Comparison of ENCODE assay signal across 8 mouse cellular contexts in the genomic region with DNA sequence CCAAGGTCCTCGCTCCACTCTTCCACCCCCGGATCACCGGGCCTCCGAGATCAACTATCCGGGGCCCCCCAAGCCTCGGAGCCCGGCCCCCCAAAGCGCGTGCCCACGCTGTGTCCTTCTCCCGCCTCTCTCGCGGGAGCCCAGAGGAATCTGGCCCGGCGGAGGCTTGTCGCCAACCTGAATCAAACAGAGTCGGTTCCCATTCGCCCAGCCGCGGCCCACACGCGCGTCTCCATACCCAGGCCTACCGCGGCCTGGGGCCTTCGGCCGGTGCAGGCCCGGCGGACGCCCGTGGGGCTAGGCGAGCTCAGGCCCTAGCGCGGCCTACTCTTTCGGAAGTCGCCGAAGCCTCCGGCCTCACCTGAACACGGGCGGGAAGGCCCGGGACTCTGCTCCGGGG. TPM values are rescaled to one million over a fixed set of nuclear protein-coding genes. Genes with fewer than 3 reads are reported as not detected.
DNase-seq lines count a peak whose midpoint lies in the region; ATAC-seq and TF ChIP-seq lines count a peak whose summit lies in the region.

No protein-coding gene starts in this region.

- no peak for TF ChIP-seq CTCF in kidney, postnatal 0 days (IDR thresholded peaks at IDR 0.05; ENCODE audit: low read depth)

- peak overlapping the region; percentile 89 for H3K27ac ChIP-seq in kidney, postnatal 0 days
- peak overlapping the region; percentile 16 for H3K27ac ChIP-seq in ES-E14 (ENCODE audit: insufficient read depth, low read depth, low read length, poor library complexity, severe bottlenecking)
- H3K27ac ChIP-seq in embryonic facial prominence, embryonic 14.5 days (replicated peaks; ENCODE audit: low read depth, low read length): peak overlapping the region; percentile 88
- H3K27ac ChIP-seq in hindbrain, embryonic 14.5 days: peak overlapping the region; percentile 79
- peak overlapping the region; percentile 87 for H3K27ac ChIP-seq in stomach, embryonic 16.5 days (ENCODE audit: low read length)

- in situ Hi-C loops in ES-E14 (cut with MboI; ENCODE audit: low sequenced_read_pairs in 2 of 2, unreplicated experiment in 2 of 2): no loop called here

- H3K4me3 ChIP-seq in kidney, postnatal 0 days (replicated peaks; ENCODE audit: low read depth, low read length): peak overlapping the region; percentile 98
- peak overlapping the region; percentile 90 to 97 for H3K4me3 ChIP-seq in ES-E14 (ENCODE audit: insufficient read depth in 1 of 2, low read depth in 1 of 2, low read length in 2 of 2, poor library complexity in 1 of 2, severe bottlenecking in 1 of 2)
- peak overlapping the region; percentile 60 for H3K4me3 ChIP-seq in embryonic facial prominence, embryonic 14.5 days (ENCODE audit: low read depth, low read length)
- peak overlapping the region; percentile 91 for H3K4me3 ChIP-seq in hindbrain, embryonic 14.5 days (replicated peaks; ENCODE audit: low read length)
- H3K4me3 ChIP-seq in stomach, embryonic 16.5 days (replicated peaks; ENCODE audit: low read length): peak overlapping the region; percentile 95

- ATAC-seq in kidney, postnatal 0 days (replicated peaks; ENCODE audit: low FRiP score, low read depth): peak; percentile 71
- ATAC-seq in embryonic facial prominence, embryonic 14.5 days (ENCODE audit: low read depth): peak; percentile 81
- ATAC-seq in hindbrain, embryonic 14.5 days (ENCODE audit: low FRiP score): peak; percentile 74
- peak; percentile 61 for ATAC-seq in stomach, embryonic 16.5 days (ENCODE audit: insufficient read depth, low FRiP score)

- peaks cover 13% of the 10 kb centered on the region for H3K4me1 ChIP-seq in kidney, postnatal 0 days (replicated peaks; ENCODE audit: insufficient read depth, low read length)
- H3K4me1 ChIP-seq in ES-E14 (ENCODE audit: control insufficient read depth in 2 of 2, insufficient read depth in 2 of 2, low read length in 2 of 2, poor library complexity in 1 of 2): 0 out of 4 replicates have a peak, but pooled peaks cover 2 to 3% of the 10 kb centered on the region in 2 experiments
- H3K4me1 ChIP-seq in embryonic facial prominence, embryonic 14.5 days (ENCODE audit: control insufficient read depth, insufficient read depth, low read length): peaks cover 9% of the 10 kb centered on the region; the same call in 1 of the 2 replicates
- H3K4me1 ChIP-seq in hindbrain, embryonic 14.5 days (replicated peaks; ENCODE audit: control insufficient read depth, insufficient read depth, low read length): peaks cover 32% of the 10 kb centered on the region
- H3K4me1 ChIP-seq in stomach, embryonic 16.5 days (ENCODE audit: control insufficient read depth, insufficient read depth, low read length): peaks cover 26% of the 10 kb centered on the region

- H3K9me3 ChIP-seq in kidney, postnatal 0 days (replicated peaks; ENCODE audit: low read length): no peaks in the 10 kb centered on the region
- no peaks in the 10 kb centered on the region for H3K9me3 ChIP-seq in ES-E14 (ENCODE audit: control insufficient read depth, insufficient read depth, low read depth, low read length)
- H3K9me3 ChIP-seq in embryonic facial prominence, embryonic 14.5 days (ENCODE audit: control insufficient read depth, low read length): no peaks in the 10 kb centered on the region
- H3K9me3 ChIP-seq in hindbrain, embryonic 14.5 days (ENCODE audit: control insufficient read depth, low read length): no peaks in the 10 kb centered on the region
- H3K9me3 ChIP-seq in stomach, embryonic 16.5 days (replicated peaks; ENCODE audit: control insufficient read depth, low read length): no peaks in the 10 kb centered on the region

- peaks cover 21% of the 10 kb centered on the region; the same call in 1 of the 2 replicates for H3K36me3 ChIP-seq in kidney, postnatal 0 days (ENCODE audit: insufficient read depth, low read length)
- H3K36me3 ChIP-seq in ES-E14 (ENCODE audit: control insufficient read depth, insufficient read depth, low read length, poor library complexity, severe bottlenecking): peaks cover 16% of the 10 kb centered on the region
- peaks cover 41% of the 10 kb centered on the region for H3K36me3 ChIP-seq in embryonic facial prominence, embryonic 14.5 days (ENCODE audit: control insufficient read depth, insufficient read depth, low read length)
- peaks cover 45% of the 10 kb centered on the region for H3K36me3 ChIP-seq in hindbrain, embryonic 14.5 days (replicated peaks; ENCODE audit: control insufficient read depth, insufficient read depth)
- H3K36me3 ChIP-seq in stomach, embryonic 16.5 days (ENCODE audit: control insufficient read depth, insufficient read depth, low read length): peaks cover 15% of the 10 kb centered on the region; the same call in 1 of the 2 replicates

- peak; percentile 61 for DNase-seq in kidney, postnatal 0 days (ENCODE audit: low spot score)
- no peak for DNase-seq in kidney, adult 11 months
- DNase-seq in ES-E14 (ENCODE audit: low read depth, low spot score): no peak
- DNase-seq in embryonic facial prominence, embryonic 14.5 days (ENCODE audit: low spot score): peak; percentile 73
- DNase-seq in hindbrain, embryonic 14.5 days (ENCODE audit: low spot score): peak; percentile 27
- peak; percentile 18 for DNase-seq in lung, postnatal 36 days
- no peak for DNase-seq in retina, postnatal 1 day

- no peaks in the 10 kb centered on the region for H3K27me3 ChIP-seq in kidney, postnatal 0 days (ENCODE audit: insufficient read depth, low read length)
- H3K27me3 ChIP-seq in embryonic facial prominence, embryonic 14.5 days (replicated peaks; ENCODE audit: control insufficient read depth, insufficient read depth, low read length): no peaks in the 10 kb centered on the region
- H3K27me3 ChIP-seq in hindbrain, embryonic 14.5 days (ENCODE audit: control insufficient read depth, insufficient read depth, low read length): no peaks in the 10 kb centered on the region
- no peaks in the 10 kb centered on the region for H3K27me3 ChIP-seq in stomach, embryonic 16.5 days (ENCODE audit: control insufficient read depth, insufficient read depth, low read length)

- peak overlapping the region; percentile 79 for H3K4me2 ChIP-seq in kidney, postnatal 0 days (ENCODE audit: low read length)
- H3K4me2 ChIP-seq in embryonic facial prominence, embryonic 14.5 days (ENCODE audit: low read depth, low read length): peak overlapping the region; percentile 91
- peak overlapping the region; percentile 95 for H3K4me2 ChIP-seq in hindbrain, embryonic 14.5 days (replicated peaks)
- peak overlapping the region; percentile 97 for H3K4me2 ChIP-seq in stomach, embryonic 16.5 days (ENCODE audit: low read depth, low read length)

- under 1% methylated on average over 42 of the region's 42 CpGs for WGBS in kidney, postnatal 0 days
- under 1% methylated on average over 26 of the region's 42 CpGs for WGBS in embryonic facial prominence, embryonic 14.5 days
- WGBS in hindbrain, embryonic 14.5 days: under 1% methylated on average over 41 of the region's 42 CpGs
- under 1% methylated on average over 42 of the region's 42 CpGs for WGBS in stomach, embryonic 16.5 days

- H3K9ac ChIP-seq in kidney, postnatal 0 days (ENCODE audit: low read depth, low read length): peak overlapping the region; percentile 100
- peak overlapping the region; percentile 91 for H3K9ac ChIP-seq in ES-E14 (ENCODE audit: insufficient read depth, low read depth, low read length, poor library complexity, severe bottlenecking)
- H3K9ac ChIP-seq in embryonic facial prominence, embryonic 14.5 days (ENCODE audit: low read depth, low read length): peak overlapping the region; percentile 98
- H3K9ac ChIP-seq in hindbrain, embryonic 14.5 days: peak overlapping the region; percentile 95
- H3K9ac ChIP-seq in stomach, embryonic 16.5 days (ENCODE audit: low read length): peak overlapping the region; percentile 99

TF ChIP-seq in ES-E14, 5 proteins besides CTCF, POLR2A, EP300 and RAD21:
- TF ChIP-seq ZNF384 (IDR thresholded peaks at IDR 0.05; ENCODE audit: low read depth, low read length) (no peak), CHD2 (IDR thresholded peaks at IDR 0.05; ENCODE audit: low read depth, low read length) (peak; percentile 40; the same call in 1 of the 2 replicates)

RNA-seq across cellular contexts. Expression of a gene that starts 0.5 kb away (rescaled TPM):
- 10.0 and 10.4 TPM in 2 replicates for polyA plus RNA-seq in kidney, postnatal 0 days (2015; fragmentation: Nextera tagmentation; extraction: Ambion mirVana)
- 13.1 and 17.6 TPM in 2 replicates for total RNA-seq in ES-E14 (2012; rRNA removed)
- 10.2 and 11.2 TPM in 2 replicates for polyA plus RNA-seq in embryonic facial prominence, embryonic 14.5 days (2014; fragmentation: Nextera tagmentation; extraction: Ambion mirVana)
- 15.6 and 16.8 TPM in 2 replicates for polyA plus RNA-seq in hindbrain, embryonic 14.5 days (2014; fragmentation: Nextera tagmentation; extraction: Ambion mirVana)
- 21.5 and 27.1 TPM in 2 replicates for polyA plus RNA-seq in stomach, embryonic 16.5 days (2015; fragmentation: Nextera tagmentation; extraction: Ambion mirVana)

RNA-seq across cellular contexts. Expression of a gene that starts 0.7 kb away (rescaled TPM):
- 162 and 180 TPM in 2 replicates for polyA plus RNA-seq in kidney, postnatal 0 days (2015; fragmentation: Nextera tagmentation; extraction: Ambion mirVana)
- total RNA-seq in ES-E14 (2012; rRNA removed): 43.2 and 73.6 TPM in 2 replicates
- 217 and 226 TPM in 2 replicates for polyA plus RNA-seq in embryonic facial prominence, embryonic 14.5 days (2014; fragmentation: Nextera tagmentation; extraction: Ambion mirVana)
- 114 and 134 TPM in 2 replicates for polyA plus RNA-seq in hindbrain, embryonic 14.5 days (2014; fragmentation: Nextera tagmentation; extraction: Ambion mirVana)
- polyA plus RNA-seq in stomach, embryonic 16.5 days (2015; fragmentation: Nextera tagmentation; extraction: Ambion mirVana): 160 and 166 TPM in 2 replicates

RNA-seq across cellular contexts. Expression of a gene that starts 48.8 kb away (rescaled TPM):
- 61.1 and 64.7 TPM in 2 replicates for polyA plus RNA-seq in kidney, postnatal 0 days (2015; fragmentation: Nextera tagmentation; extraction: Ambion mirVana)
- 72.5 and 78.8 TPM in 2 replicates for total RNA-seq in ES-E14 (2012; rRNA removed)
- polyA plus RNA-seq in embryonic facial prominence, embryonic 14.5 days (2014; fragmentation: Nextera tagmentation; extraction: Ambion mirVana): 65.4 and 71.9 TPM in 2 replicates
- polyA plus RNA-seq in hindbrain, embryonic 14.5 days (2014; fragmentation: Nextera tagmentation; extraction: Ambion mirVana): 49.1 and 51.8 TPM in 2 replicates
- polyA plus RNA-seq in stomach, embryonic 16.5 days (2015; fragmentation: Nextera tagmentation; extraction: Ambion mirVana): 64.9 and 67.2 TPM in 2 replicates

Comparison
In these comparisons a context has a peak if more than half of its experiments do, and no peak if none do; other contexts are left out.
1. DNase-seq: peak in kidney, postnatal 0 days (single experiment), embryonic facial prominence, embryonic 14.5 days (single experiment), hindbrain, embryonic 14.5 days (single experiment) and lung, postnatal 36 days (single experiment); none in kidney, adult 11 months (single experiment), ES-E14 (single experiment) and retina, postnatal 1 day (single experiment).
2. H3K27ac ChIP-seq: peak in every context shown above with its lines; median percentile 89 in kidney, postnatal 0 days; 88 in embryonic facial prominence, embryonic 14.5 days; 87 in stomach, embryonic 16.5 days; 79 in hindbrain, embryonic 14.5 days; 16 in ES-E14.
3. Peak in every context shown above with its lines, with median percentiles within 50 percentile points of each other: ATAC-seq, H3K4me2 ChIP-seq, H3K4me3 ChIP-seq and H3K9ac ChIP-seq.